Mouse (Mus musculus) layer of hippocampus, postnatal 10 days (tissue): Measurements from ENCODE around the gene Npy2r. TPM values are rescaled to one million over a fixed set of nuclear protein-coding genes. Genes with fewer than 3 reads are reported as not detected.

ENCODE experiments used
- DNase-seq, 2 experiments: peaks; one replicate each; pipeline ENCODE4 v3.0.0; 2021; ENCODE audit warnings: low spot score in 2 of 2
- long read RNA-seq: library from polyadenylated mRNA; stranded (forward); transcript quantifications from one replicate; pipeline ENCODE4 v2.0.0, GENCODE M21; 2023
- total RNA-seq, 2 experiments: library from RNA; stranded (reverse); gene quantifications; 2 replicates each; pipeline ENCODE4 v1.2.3; 2021

The Npy2r gene
- total RNA-seq = 10 to 100 TPM; 22.7 to 30.1 TPM
- long read RNA-seq, transcript Npy2r-204 (2 exons, 1,689 nt) = major isoform, 12 of 25 reads
- long read RNA-seq, transcript Npy2r-202 (2 exons, 3,325 nt) = minor isoform, 5 of 25 reads
- long read RNA-seq, partial matches to known transcripts = 0 of 25 reads
- long read RNA-seq, other reads (novel, unspliced or antisense) = 4 of 25 reads

DNA sequence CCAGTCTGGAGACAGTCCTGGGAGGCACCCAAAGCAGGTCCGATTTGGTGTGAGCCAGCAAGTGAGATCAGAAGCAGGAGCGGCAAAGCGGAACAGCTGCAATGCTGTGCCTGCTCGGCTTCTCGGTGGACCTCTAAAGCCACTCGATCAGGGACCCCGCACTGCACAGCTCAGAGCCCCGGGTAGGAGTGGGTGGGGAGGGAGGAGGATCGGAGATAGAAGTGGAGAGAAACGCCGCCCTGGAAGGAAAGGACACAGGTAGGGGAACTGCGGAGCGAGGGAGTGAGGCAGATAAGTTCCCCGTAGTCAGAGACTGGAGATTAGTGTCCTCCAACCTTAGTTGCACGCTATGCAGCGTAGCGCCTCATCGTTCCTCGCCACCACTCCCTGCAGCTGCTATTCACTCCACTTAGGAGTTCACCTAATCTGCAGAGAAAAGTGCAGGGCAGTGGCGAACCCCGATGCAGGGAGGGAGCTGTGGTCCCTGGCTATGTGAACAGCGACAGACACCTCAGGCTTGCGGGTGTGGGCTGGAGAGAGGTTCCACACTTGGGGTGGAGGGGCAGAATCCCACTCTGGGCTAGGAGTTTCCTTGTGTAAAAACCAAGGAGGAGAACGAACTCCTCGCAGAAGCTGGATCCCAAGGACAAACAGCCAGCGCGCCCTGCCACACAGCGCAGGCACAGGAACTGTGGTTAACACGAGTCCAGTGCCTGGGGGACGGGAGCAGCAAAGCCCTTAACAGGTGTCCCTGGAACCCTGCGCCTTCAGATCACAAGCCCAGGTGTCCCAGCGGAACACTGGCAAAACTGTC lies at the start of gene Npy2r:
Npy2r (minus strand) TSS at position 177 of the 814 bp plus-strand sequence.
- peak; percentile 25 to 30 for DNase-seq

DNA sequence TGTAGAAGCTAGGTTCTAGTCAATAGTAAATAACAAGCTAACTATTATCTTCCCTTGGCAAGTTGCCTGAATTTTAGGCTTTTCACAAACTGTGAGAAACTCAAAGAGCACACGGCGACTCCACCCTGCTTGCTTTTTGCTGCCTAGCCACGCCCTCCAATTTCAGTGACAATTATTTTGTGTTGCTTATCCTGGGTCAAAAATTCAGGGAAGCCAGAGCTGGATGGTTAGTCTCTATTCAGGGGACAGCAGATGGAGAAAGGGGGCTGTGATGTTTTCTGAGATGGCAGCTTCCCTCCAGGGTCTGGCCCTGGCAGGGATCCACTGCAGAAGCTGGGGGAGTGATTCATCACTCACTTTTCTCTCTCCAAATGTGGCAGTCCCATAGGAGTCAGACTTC lies 9.9 kb upstream of the Npy2r start:
- DNase-seq = peak; percentile 24 to 59

DNA sequence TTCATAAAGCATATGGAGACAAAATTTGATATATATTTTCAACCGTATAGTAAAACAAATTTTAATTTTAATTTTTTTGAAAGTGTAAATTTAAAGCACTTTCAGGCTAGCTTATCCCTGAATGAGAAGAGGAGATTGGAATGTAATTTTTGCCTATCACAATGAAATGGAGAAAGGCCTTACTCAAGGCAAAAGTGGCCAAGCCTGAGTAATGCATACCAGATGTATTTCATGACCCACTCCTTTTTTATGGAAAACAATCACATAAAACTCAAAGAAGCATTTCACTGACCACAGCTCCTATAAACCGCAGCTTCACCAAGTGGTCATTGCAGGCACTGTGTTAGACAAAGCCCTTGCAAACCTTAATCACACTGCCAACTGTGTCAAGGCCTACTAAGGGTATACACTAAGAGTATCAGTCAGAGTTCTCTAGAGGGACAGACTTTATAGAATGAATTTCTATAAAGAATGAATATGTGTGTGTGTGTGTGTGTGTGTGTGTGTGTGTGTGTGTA lies 8.5 kb upstream of the Npy2r start:
- DNase-seq = no peak

DNA sequence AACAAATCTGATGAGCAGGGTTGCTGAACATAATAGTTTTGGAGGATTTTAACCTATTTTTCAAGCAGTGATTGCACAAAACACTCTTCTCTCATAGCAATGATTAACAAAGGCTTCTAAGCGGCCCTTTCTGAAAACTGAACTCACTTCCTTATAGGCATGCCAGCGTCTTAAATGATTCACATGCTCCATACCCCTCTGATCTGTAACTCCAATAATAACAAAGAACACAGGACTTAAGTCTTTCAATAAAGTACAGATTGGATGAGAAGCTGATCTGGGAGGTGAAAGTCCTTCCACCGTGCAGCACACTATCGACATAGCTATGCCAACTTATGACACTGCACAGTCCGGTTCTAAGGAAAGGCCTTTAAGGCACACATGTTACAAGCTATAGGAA lies 2.0 kb upstream of the Npy2r start:
- no peak for DNase-seq

DNA sequence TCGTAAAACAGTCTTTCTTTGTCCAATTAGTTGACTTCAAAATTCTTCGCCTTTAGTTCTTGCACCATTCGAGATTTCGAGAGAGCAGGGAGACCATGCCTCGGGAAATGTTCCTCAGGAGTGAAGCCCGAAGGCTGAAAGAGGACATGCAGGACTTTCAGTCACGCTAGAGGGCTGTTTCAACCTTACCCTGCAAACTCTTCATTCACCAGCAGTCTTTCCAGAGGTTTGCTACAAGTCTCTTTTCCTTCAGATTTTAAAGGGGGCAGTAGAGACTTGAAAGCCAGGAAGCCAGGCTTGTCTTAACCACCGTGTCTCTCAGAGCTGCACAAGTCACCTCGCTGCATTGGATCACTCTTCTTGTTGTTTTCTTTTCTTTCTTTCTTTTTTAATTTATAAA lies 869 bp upstream of the Npy2r start:
- no peak for DNase-seq

DNA sequence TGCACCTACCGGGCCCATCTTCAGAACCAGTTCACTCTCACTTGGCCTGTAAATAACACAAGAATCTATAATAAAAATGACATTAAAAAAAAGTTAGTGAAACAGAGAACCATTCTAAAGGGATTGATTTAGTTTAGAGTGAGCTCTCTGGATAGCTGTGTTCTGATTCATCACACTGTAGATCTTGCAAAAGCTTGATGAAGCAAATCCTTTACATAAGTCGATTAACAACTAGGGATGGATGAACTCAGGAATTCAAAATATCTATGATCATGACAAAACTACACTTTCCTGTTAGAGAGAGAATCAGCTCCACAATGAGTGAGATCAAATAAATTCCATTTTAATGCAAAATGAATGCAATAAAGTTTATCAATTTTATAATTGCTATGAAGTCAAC lies 6.4 kb downstream of the Npy2r start:
- no peak for DNase-seq

DNA sequence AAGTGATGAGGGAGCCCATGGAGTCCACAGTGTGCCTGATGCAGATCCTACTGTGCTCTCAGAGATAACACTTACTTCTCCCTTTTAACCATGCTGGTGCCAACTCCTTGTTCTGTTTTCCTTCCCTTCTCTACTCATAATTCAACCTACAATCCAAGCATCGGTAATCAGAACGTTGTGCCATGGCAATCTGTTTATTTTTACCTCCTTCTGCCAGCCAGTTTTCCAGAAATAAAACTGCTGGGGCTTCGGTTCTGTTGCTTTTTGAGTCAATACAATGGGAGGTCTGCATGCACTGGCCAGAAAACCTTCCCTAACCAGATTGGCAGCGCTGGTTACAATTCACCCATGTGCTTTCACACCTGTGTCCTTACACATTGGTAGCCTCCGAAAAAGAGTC lies 7.9 kb downstream of the Npy2r start:
- peak in 1 of 2 experiments; percentile 17 for DNase-seq

DNA sequence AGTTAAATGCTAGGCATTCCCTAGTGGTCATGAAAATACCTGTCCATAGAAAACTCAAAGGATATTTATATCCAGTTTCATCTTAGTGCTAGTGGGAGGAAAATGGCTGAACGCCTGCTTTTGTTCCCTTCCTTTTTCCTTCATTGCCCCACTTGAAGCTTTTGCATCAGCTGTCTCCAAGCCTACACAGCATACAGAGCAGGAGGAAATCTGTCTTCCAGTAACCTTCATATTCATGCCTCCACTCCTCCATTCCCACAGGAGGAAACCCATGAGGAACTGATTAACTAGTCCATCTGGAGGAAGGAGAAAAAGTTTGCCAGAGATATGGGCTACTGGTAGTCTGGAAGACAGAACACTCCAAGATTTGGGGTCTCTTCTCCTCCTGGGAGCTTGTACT lies 23.1 kb downstream of the Npy2r start:
- DNase-seq = no peak

DNA sequence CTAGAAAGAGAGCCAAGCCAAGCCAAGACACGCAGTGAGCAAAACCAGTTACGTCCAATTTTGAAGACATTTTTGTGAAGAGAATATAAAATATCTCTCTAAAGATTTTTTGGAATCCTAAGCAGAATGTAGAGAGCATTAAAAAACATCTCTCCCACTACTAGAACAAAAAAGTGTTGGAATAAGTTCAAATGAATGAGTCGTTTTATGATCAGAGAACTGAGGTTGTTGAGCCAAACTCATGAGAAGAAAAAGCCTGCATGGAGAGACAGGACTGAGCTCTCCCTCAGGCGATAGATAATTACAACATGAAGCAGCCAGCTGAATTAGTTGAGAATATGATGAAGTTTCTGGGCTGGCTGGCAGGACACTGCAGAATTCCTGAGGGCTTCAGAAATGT lies 49.9 kb downstream of the Npy2r start:
- DNase-seq = no peak

Other genes starting within 250 kb of the Npy2r start
- gene Map9, start 190.0 kb downstream of the Npy2r start, total RNA-seq = 100 to 1,000 TPM in 1 of 2 experiments, 10 to 100 TPM in 1; 97.1 to 109 TPM